Mouse (Mus musculus) kidney, embryonic 16.5 days (tissue): ENCODE data around the gene Sh3bp5l. TPM values are rescaled to one million over a fixed set of nuclear protein-coding genes. Genes with fewer than 3 reads are reported as not detected.

Experiments used
- ATAC-seq: fragments of 200-750 bp; cut with Nextera tagmentation; 2 replicates; pipeline ENCODE4 v1.8.0; 2017; ENCODE audit warnings: moderate TSS enrichment; ENCODE audit not compliant: low FRiP score, low TSS enrichment
- H3K27ac ChIP-seq: fragments of 300-500 bp; sonication (generic); 2 replicates; pipeline ENCODE4 v1.5.1; 2014; ENCODE audit warnings: low read length
- H3K27me3 ChIP-seq: fragments of 300-500 bp; sonication (generic); 2 replicates; pipeline ENCODE4 v1.6.1; 2014; ENCODE audit warnings: low read length, control low read depth, mixed read lengths; ENCODE audit not compliant: insufficient read depth
- H3K36me3 ChIP-seq: fragments of 300-500 bp; sonication (generic); 2 replicates; pipeline ENCODE4 v1.6.1; 2014; ENCODE audit warnings: low read length, control low read depth, mixed read lengths; ENCODE audit not compliant: insufficient read depth
- H3K4me1 ChIP-seq: fragments of 300-500 bp; sonication (generic); 2 replicates; pipeline ENCODE4 v1.6.1; 2014; ENCODE audit warnings: low read length, control low read depth, mixed read lengths; ENCODE audit not compliant: insufficient read depth
- H3K4me2 ChIP-seq: fragments of 300-500 bp; sonication (generic); replicated peaks from 2 replicates; pipeline ENCODE4 v1.6.1; 2014; ENCODE audit warnings: low read depth, low read length
- H3K4me3 ChIP-seq: fragments of 300-500 bp; sonication (generic); 2 replicates; pipeline ENCODE4 v1.5.1; 2014; ENCODE audit warnings: mild to moderate bottlenecking, low read length
- H3K9ac ChIP-seq: fragments of 300-500 bp; sonication (generic); replicated peaks from 2 replicates; pipeline ENCODE4 v1.6.1; 2014; ENCODE audit warnings: low read length
- H3K9me3 ChIP-seq: fragments of 300-500 bp; sonication (generic); 2 replicates; pipeline ENCODE4 v1.6.1; 2016; ENCODE audit warnings: low read length, control low read depth
- WGBS: fragments of 180-500 bp; shearing (Covaris S2); extraction: QIAGEN DNeasy Blood & Tissue Kit; methylation state at CpG from one replicate; pipeline ENCODE4 v1.1.7; 2014; 5-methylcytosine and 5-hydroxymethylcytosine counted together
- polyA plus RNA-seq: library from polyadenylated mRNA; unstranded; fragments of >200 nt; fragmentation: Nextera tagmentation; extraction: Ambion mirVana; gene quantifications from 2 replicates; pipeline ENCODE4 v1.2.1, GENCODE M21; 2015

The Sh3bp5l gene
- polyA plus RNA-seq, 1 experiment from 2014 or later = 41.8 TPM

- Histone ChIP-seq H3K9me3 (no peaks in the 10 kb centered on the region), H3K27ac (no peak overlapping the region), H3K4me3 (no peak overlapping the region), H3K4me2 (no peak overlapping the region), H3K9ac (no peak overlapping the region), H3K27me3 (no peaks in the 10 kb centered on the region), H3K4me1 (peaks cover 5% of the 10 kb centered on the region), H3K36me3 (peaks cover 48% of the 10 kb centered on the region)
- ATAC-seq = no peak
- WGBS = 76% methylated on average over 28 of the region's 28 CpGs
Observed at GRCm38 (mm10) chr11:58316768-58317390, 13.6 kb upstream of the Sh3bp5l start.

- peak; percentile 99 for ATAC-seq
- peak overlapping the region; percentile 93 for H3K4me2 ChIP-seq
- peak overlapping the region; percentile 98 for H3K27ac ChIP-seq
- peaks cover 18% of the 10 kb centered on the region for H3K4me1 ChIP-seq
- peak overlapping the region; percentile 66 for H3K4me3 ChIP-seq
- peak overlapping the region; percentile 71 for H3K9ac ChIP-seq
- 0% methylated on average over 61 of the region's 63 CpGs for WGBS
- H3K9me3 ChIP-seq = peaks cover 6% of the 10 kb centered on the region; the same call in 1 of the 2 replicates
- no peaks in the 10 kb centered on the region for H3K27me3 ChIP-seq
- peaks cover 31% of the 10 kb centered on the region for H3K36me3 ChIP-seq
Observed at GRCm38 (mm10) chr11:58322824-58323569, 7.5 kb upstream of the Sh3bp5l start.

DNA sequence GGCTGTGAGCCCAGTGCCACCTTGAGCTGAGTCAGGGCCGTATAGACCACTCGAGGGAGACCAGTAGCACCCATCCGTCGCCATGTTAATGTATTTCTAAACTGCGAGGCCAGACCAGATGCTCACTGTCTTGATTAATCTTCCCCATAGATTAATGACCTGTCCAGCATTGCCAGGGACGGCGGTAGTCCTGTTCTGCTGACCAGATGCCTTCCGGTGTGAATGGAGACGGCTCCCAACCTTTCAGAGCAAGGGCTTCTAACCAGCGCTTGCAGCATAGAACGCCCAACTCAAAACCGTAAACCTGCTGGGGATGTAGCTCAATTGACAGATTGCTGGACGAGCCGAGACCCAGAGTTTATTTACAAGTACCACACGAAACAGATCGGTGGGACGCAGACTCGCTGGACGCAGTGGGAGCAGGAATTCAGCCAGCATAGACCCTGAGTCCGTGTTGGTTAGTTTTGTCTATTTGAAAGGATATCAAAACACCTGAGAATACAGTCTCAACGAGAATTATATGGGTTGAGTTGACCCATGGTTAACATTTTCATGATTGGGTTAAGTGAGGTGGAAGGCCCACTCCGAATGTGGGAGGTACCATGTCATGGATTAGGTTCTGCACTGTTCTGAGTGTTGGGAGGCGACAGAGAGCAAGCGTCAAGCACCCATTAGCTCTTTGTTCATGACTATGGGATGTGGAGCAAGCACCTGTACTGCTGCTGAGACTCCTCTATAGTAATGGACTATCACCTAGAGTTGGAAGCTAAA lies 6.8 kb upstream of the Sh3bp5l start:
- no peaks in the 10 kb centered on the region for H3K27me3 ChIP-seq
- H3K4me3 ChIP-seq = peak overlapping the region; percentile 66
- H3K4me1 ChIP-seq = peaks cover 21% of the 10 kb centered on the region
- 7% methylated on average over 24 of the region's 24 CpGs for WGBS
- peak overlapping the region; percentile 71 for H3K9ac ChIP-seq
- H3K9me3 ChIP-seq = peaks cover 6% of the 10 kb centered on the region; the same call in 1 of the 2 replicates
- peak overlapping the region; percentile 98 for H3K27ac ChIP-seq
- H3K36me3 ChIP-seq = peaks cover 26% of the 10 kb centered on the region
- peak overlapping the region; percentile 93 for H3K4me2 ChIP-seq
- no peak; the same call in 1 of the 2 replicates for ATAC-seq

GRCm38 (mm10) chr11:58324614-58325229 lies 5.8 kb upstream of the Sh3bp5l start:
- no peak for ATAC-seq

GRCm38 (mm10) chr11:58326781-58327180 lies 3.7 kb upstream of the Sh3bp5l start:
- Histone ChIP-seq H3K4me1 (peaks cover 33% of the 10 kb centered on the region), H3K27me3 (no peaks in the 10 kb centered on the region), H3K9me3 (peaks cover 6% of the 10 kb centered on the region; the same call in 1 of the 2 replicates), H3K27ac (no peak overlapping the region), H3K36me3 (peaks cover 14% of the 10 kb centered on the region), H3K4me2 (no peak overlapping the region), H3K9ac (no peak overlapping the region), H3K4me3 (no peak overlapping the region)
- ATAC-seq = no peak
- 97% methylated on average over 3 of the region's 3 CpGs for WGBS

More at GRCm38 (mm10) chr11:58324614-58325229, 5.8 kb upstream of the Sh3bp5l start:
- no peak overlapping the region for H3K4me3 ChIP-seq
- peaks cover 6% of the 10 kb centered on the region; the same call in 1 of the 2 replicates for H3K9me3 ChIP-seq
- 86% methylated on average over 3 of the region's 3 CpGs for WGBS
- peaks cover 30% of the 10 kb centered on the region for H3K4me1 ChIP-seq
- no peak overlapping the region for H3K9ac ChIP-seq
- H3K36me3 ChIP-seq = peaks cover 19% of the 10 kb centered on the region
- H3K27me3 ChIP-seq = no peaks in the 10 kb centered on the region
- no peak overlapping the region for H3K27ac ChIP-seq
- H3K4me2 ChIP-seq = no peak overlapping the region

GRCm38 (mm10) chr11:58329906-58330275 lies 633 bp upstream of the Sh3bp5l start:
- ATAC-seq = peak; percentile 29
- Histone ChIP-seq H3K9me3 (peaks cover 6% of the 10 kb centered on the region; the same call in 1 of the 2 replicates), H3K27ac (peak overlapping the region; percentile 68), H3K36me3 (peaks cover 14% of the 10 kb centered on the region), H3K4me2 (peak overlapping the region; percentile 89), H3K9ac (peak overlapping the region; percentile 88), H3K27me3 (no peaks in the 10 kb centered on the region), H3K4me3 (peak overlapping the region; percentile 93), H3K4me1 (peaks cover 32% of the 10 kb centered on the region)
- WGBS = under 1% methylated on average over 21 of the region's 21 CpGs

DNA sequence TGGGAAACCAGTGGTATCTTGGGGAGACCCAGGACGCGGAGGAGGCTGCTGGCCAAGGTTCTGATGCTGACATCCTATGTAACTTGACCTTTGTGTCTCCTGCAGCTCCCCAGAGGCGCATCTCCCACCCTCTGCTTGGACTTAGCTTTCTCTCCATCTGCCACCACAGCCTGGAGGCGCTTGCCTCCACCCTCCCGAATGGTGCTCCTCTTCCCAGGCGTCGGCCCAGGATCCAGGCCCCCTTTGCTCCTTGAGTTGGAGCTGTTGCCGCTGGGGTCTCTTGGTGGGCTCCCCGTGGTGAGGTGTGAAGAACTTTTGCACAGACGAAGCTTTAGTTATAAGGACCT lies 598 bp downstream of the Sh3bp5l start:
- peak; percentile 27 for ATAC-seq
- Histone ChIP-seq H3K4me2 (peak overlapping the region; percentile 89), H3K9me3 (peaks cover 6% of the 10 kb centered on the region; the same call in 1 of the 2 replicates), H3K4me3 (peak overlapping the region; percentile 93), H3K9ac (peak overlapping the region; percentile 88), H3K36me3 (peaks cover 18% of the 10 kb centered on the region), H3K27ac (peak overlapping the region; percentile 86), H3K4me1 (peaks cover 32% of the 10 kb centered on the region), H3K27me3 (no peaks in the 10 kb centered on the region)
- WGBS = 13% methylated on average over 10 of the region's 10 CpGs

DNA sequence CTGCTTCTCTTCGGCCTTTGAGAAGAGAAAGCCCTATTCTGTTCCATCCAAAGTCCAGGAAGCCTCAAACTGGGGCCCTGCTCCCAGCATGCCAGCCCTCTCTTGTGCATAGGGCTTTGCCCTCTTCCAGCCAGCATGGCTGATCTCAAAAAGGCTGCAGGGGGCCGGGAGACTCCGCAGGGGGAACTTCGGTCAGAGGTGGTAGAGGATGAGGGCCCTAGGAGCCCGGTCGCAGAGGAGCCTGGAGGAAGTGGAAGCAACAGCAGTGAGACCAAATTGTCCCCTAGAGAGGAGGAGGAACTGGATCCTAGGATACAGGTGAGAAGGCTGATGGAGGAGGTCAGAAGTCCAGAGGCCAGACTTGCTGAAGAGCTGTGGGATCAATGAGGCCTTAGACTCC lies 1.0 kb downstream of the Sh3bp5l start:
- Histone ChIP-seq H3K4me3 (peak overlapping the region; percentile 93), H3K27me3 (no peaks in the 10 kb centered on the region), H3K9ac (peak overlapping the region; percentile 88), H3K4me2 (peak overlapping the region; percentile 89), H3K4me1 (peaks cover 32% of the 10 kb centered on the region), H3K36me3 (peaks cover 20% of the 10 kb centered on the region), H3K9me3 (peaks cover 6% of the 10 kb centered on the region; the same call in 1 of the 2 replicates), H3K27ac (no peak overlapping the region)
- WGBS = 85% methylated on average over 6 of the region's 6 CpGs
- ATAC-seq = no peak

GRCm38 (mm10) chr11:58334746-58335145 lies 4.2 kb downstream of the Sh3bp5l start:
- H3K9me3 ChIP-seq = no peaks in the 10 kb centered on the region
- no peak overlapping the region for H3K9ac ChIP-seq
- peaks cover 20% of the 10 kb centered on the region for H3K4me1 ChIP-seq
- H3K4me3 ChIP-seq = no peak overlapping the region
- no peak overlapping the region for H3K4me2 ChIP-seq
- H3K27ac ChIP-seq = no peak overlapping the region
- H3K36me3 ChIP-seq = peaks cover 23% of the 10 kb centered on the region
- ATAC-seq = no peak
- H3K27me3 ChIP-seq = no peaks in the 10 kb centered on the region
- 69% methylated on average over 3 of the region's 3 CpGs for WGBS
